Mouse (Mus musculus): ENCODE measurements at regions not wholly inside any gene's neighbourhood (a gene's known extent, or its start where the extent isn't known, plus 50 kb on each side); places are given as distances from the start of the nearest gene placed in this dataset.

GRCm38 (mm10) chr9:6608428-6609283, 339.0 kb upstream of the Ddi1 start:
- DNase-seq (ENCODE audit: low spot score in 2 of 2): no peak

Measured in thymus, postnatal 10 days (tissue).